Comparison of ENCODE assay signal across 31 mouse cellular contexts in genomic region chr7:110719857-110720256, GRCm38 (mm10).
"Had no signal": no experiment of that assay in that cellular context is flagged by ENCODE, and none has a peak within 500 bp of the region (broad histone marks: within the 10 kb centered on the region; RNA-seq: fewer than 3 reads in every experiment).

No protein-coding gene starts in this region.

- H3K4me2 ChIP-seq: heart, embryonic 11.5 days; heart, embryonic 12.5 days; heart, embryonic 13.5 days; heart, embryonic 15.5 days; hindbrain, embryonic 12.5 days; hindbrain, embryonic 13.5 days; hindbrain, embryonic 14.5 days; hindbrain, embryonic 15.5 days; intestine, embryonic 15.5 days; kidney, embryonic 15.5 days had no signal

- H3K4me3 ChIP-seq: heart, embryonic 10.5 days; heart, embryonic 12.5 days; heart, embryonic 13.5 days; heart, embryonic 15.5 days; hindbrain, embryonic 10.5 days; hindbrain, embryonic 12.5 days; hindbrain, embryonic 13.5 days; hindbrain, embryonic 15.5 days; intestine, embryonic 15.5 days; kidney, embryonic 15.5 days; layer of hippocampus, adult 2 months; left cerebral cortex, adult 2 months had no signal

- H3K27me3 ChIP-seq: heart, embryonic 15.5 days; hindbrain, embryonic 12.5 days; hindbrain, embryonic 13.5 days; hindbrain, embryonic 15.5 days; intestine, embryonic 15.5 days; kidney, embryonic 15.5 days had no signal

- H3K9ac ChIP-seq: heart, embryonic 12.5 days; heart, embryonic 13.5 days; heart, embryonic 15.5 days; hindbrain, embryonic 12.5 days; hindbrain, embryonic 13.5 days; hindbrain, embryonic 14.5 days; hindbrain, embryonic 15.5 days; intestine, embryonic 15.5 days; kidney, embryonic 15.5 days had no signal

- H3K27ac ChIP-seq: heart, embryonic 10.5 days; heart, embryonic 13.5 days; heart, embryonic 15.5 days; hindbrain, embryonic 10.5 days; hindbrain, embryonic 12.5 days; hindbrain, embryonic 13.5 days; hindbrain, embryonic 14.5 days; hindbrain, embryonic 15.5 days; hindbrain, postnatal 0 days; intestine, embryonic 15.5 days; kidney, embryonic 15.5 days; kidney, postnatal 0 days; layer of hippocampus, adult 2 months; left cerebral cortex, adult 2 months had no signal

- H3K4me1 ChIP-seq: hindbrain, embryonic 10.5 days; hindbrain, embryonic 12.5 days; hindbrain, embryonic 13.5 days; hindbrain, embryonic 15.5 days; intestine, embryonic 15.5 days; kidney, embryonic 15.5 days had no signal

- DNase-seq: heart, postnatal 10 days; heart, postnatal 14 days; heart, postnatal 36 days; heart, postnatal 4 days; kidney, adult 18-20 months; kidney, adult 8-10 months; kidney, postnatal 10 days; kidney, postnatal 36 days; kidney, postnatal 4 days; layer of hippocampus, adult 9-11 months; layer of hippocampus, postnatal 36 days had no signal

- H3K9me3 ChIP-seq: heart, embryonic 10.5 days; heart, embryonic 12.5 days; heart, embryonic 13.5 days; heart, embryonic 15.5 days; hindbrain, embryonic 10.5 days; hindbrain, embryonic 12.5 days; hindbrain, embryonic 13.5 days; hindbrain, embryonic 15.5 days; intestine, embryonic 15.5 days; kidney, embryonic 15.5 days had no signal

- ATAC-seq: hindbrain, embryonic 16.5 days; hindbrain, postnatal 0 days; inflammation-experienced regulatory T-cells, adult 6 months; intestine, embryonic 15.5 days; intestine, embryonic 16.5 days; intestine, postnatal 0 days had no signal

- H3K36me3 ChIP-seq: heart, embryonic 10.5 days; heart, embryonic 12.5 days; heart, embryonic 13.5 days; heart, embryonic 15.5 days; hindbrain, embryonic 10.5 days; hindbrain, embryonic 12.5 days; hindbrain, embryonic 13.5 days; hindbrain, embryonic 15.5 days; intestine, embryonic 15.5 days; kidney, embryonic 15.5 days had no signal
